Mouse (Mus musculus): ENCODE data around the gene Gm20594. TPM values are rescaled to one million over a fixed set of nuclear protein-coding genes. Genes with fewer than 3 reads are reported as not detected.

The Gm20594 gene
- total RNA-seq (2021): not detected

GRCm38 (mm10) chr6:79817616-79818015, at the start of gene Gm20594:
TSS of gene Gm20594 (plus strand) at chr6:79817916.
- intact Hi-C loops (cut with DNase I): no loop called here

DNA sequence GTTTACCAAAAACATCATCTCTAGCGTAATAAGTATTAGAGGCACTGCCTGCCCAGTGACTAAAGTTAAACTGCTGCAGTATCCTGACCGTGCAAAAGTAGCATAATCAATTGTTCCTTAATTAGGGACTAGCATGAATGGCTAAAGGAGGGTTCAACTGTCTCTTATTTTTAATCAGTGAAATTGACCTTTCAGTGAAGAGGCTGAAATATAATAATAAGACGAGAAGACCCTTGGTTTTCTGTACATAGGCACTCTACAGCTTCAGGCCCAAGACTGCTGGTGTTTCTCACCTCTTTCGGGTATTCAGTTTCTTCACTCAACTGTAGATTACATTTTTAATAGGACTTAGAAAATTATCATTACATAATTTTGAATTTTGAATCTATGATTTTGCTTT, 398 bp downstream of the Gm20594 start:
- no peak for DNase-seq (ENCODE audit: low spot score in 2 of 2)
- intact Hi-C loops (cut with DNase I): no loop called here

More at GRCm38 (mm10) chr6:79817616-79818015, at the start of gene Gm20594:
- DNase-seq (ENCODE audit: low spot score in 2 of 2): no peak

DNA sequence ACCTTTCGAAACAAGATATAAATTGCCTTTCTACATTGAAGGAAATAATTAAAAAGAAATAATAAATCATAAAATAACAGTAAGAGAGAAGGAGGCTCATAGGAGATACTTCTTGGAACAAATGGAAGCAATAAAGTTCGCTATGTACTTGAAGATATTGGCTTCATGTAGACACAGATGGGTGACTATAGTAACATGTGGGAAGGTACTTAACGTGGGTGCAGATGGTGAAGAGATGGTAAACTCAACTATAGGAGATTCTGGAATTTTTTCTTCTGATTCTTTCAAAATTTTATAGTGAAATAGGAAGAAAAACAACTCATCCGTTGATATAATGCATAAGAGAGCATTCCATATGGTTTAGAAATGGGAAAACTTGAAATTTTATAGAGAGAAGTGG, 16.1 kb downstream of the Gm20594 start:
- DNase-seq (ENCODE audit: low spot score in 2 of 2): peak in 1 of 2 experiments; percentile 67
- intact Hi-C loops (cut with DNase I): no loop called here

DNA sequence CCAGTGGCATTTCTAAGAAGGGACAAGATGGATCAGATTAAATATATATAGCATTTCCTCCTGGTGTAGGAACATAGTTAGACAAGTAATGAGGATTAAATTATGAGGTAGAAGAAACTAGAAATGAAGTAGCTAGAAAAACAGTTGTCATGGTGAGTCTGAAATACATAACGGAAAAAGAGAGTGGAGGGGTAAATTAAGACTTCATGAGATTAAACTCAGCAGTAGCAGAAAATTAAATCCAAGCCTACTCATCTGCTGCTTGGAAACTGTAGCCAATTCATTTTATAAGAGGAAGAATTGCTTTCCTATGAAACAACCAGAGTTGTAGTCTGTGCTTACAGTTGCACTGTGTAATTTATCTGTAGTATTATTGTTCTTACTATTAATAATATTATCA, 29.1 kb downstream of the Gm20594 start:
- peak in 1 of 2 experiments; percentile 60 for DNase-seq (ENCODE audit: low spot score in 2 of 2)
- intact Hi-C loops (cut with DNase I): no loop called here

Other genes with a start within 250 kb of the Gm20594 start
- gene Lrrtm4, start 201.0 kb downstream of the Gm20594 start, total RNA-seq (2021): 10 to 100 TPM; 69.8 to 77.5 TPM

All from left cerebral cortex, postnatal 25 days (tissue).